Mouse (Mus musculus): ENCODE measurements around the gene Grap. TPM values are rescaled to one million over a fixed set of nuclear protein-coding genes. Genes with fewer than 3 reads are reported as not detected.

Gene Grap
- 394 TPM for polyA plus RNA-seq (2017; shearing (Covaris generic))

GRCm38 (mm10) chr11:61652686-61653447, at the start of gene Grap:
Gene Grap, plus strand, starts transcription at chr11:61653265.

GRCm38 (mm10) chr11:61683907-61684731, 31.1 kb downstream of the Grap start, which contains the start of gene Fam83g:
Gene Fam83g, plus strand, starts transcription at chr11:61684091.

GRCm38 (mm10) chr11:61720636-61721035, 67.6 kb downstream of the Grap start, which contains the start of gene Slc5a10:
Gene Slc5a10, minus strand, starts transcription at chr11:61720826.

Other genes with a start within 250 kb of the Grap start
- not detected for gene Rnf112, start 199.1 kb upstream of the Grap start, polyA plus RNA-seq (2017; shearing (Covaris generic))
- not detected for gene Mfap4, start 167.8 kb upstream of the Grap start, polyA plus RNA-seq (2017; shearing (Covaris generic))
- gene Mapk7, start 158.9 kb upstream of the Grap start, polyA plus RNA-seq (2017; shearing (Covaris generic)): 30.8 TPM
- 3.4 TPM for gene B9d1, start 148.1 kb upstream of the Grap start, polyA plus RNA-seq (2017; shearing (Covaris generic))
- 0.96 TPM for gene Epn2, start 73.6 kb upstream of the Grap start, polyA plus RNA-seq (2017; shearing (Covaris generic))
- gene Fam83g, start 30.8 kb downstream of the Grap start, polyA plus RNA-seq (2017; shearing (Covaris generic)): 1.5 TPM
- 0.24 TPM for gene Slc5a10, start 67.6 kb downstream of the Grap start, polyA plus RNA-seq (2017; shearing (Covaris generic))
- gene Prpsap2, start 108.8 kb downstream of the Grap start, polyA plus RNA-seq (2017; shearing (Covaris generic)): 35.7 TPM
- gene Ulk2, start 201.8 kb downstream of the Grap start, polyA plus RNA-seq (2017; shearing (Covaris generic)): 3.2 TPM